18 mouse cellular contexts compared by ENCODE assay signal in the genomic region with DNA sequence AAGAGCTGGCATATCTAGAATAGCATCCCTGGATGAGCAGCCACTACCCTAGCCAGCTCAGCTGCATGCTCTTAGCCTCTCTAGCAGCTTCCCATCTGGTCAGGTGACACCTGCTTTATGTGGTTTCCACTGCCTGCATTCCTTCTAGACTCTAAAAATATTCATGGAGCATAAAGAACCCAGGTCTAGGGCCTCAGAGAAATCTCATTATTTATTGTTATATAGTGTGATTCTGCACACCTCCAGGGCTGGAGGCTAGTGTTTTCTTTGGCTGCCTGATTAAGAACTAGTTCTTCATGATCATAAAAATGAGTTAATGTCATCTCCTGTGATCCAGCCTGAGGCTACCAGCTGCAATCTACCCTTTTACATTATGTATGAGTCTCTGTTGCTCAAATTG. TPM values are rescaled to one million over a fixed set of nuclear protein-coding genes. Genes with fewer than 3 reads are reported as not detected.
A peak's percentile ranks its signal among the peaks of the same experiment; 100 is the strongest.
DNase-seq lines count a peak whose midpoint lies in the region; ATAC-seq lines count a peak whose summit lies in the region.
"Had no signal": no experiment of that assay in that cellular context is flagged by ENCODE, and none has a peak within 500 bp of the region (broad histone marks: within the 10 kb centered on the region; RNA-seq: fewer than 3 reads in every experiment).

No protein-coding gene starts in this region.

- H3K27me3 ChIP-seq in kidney, embryonic 15.5 days = no peaks in the 10 kb centered on the region
- H3K27me3 ChIP-seq in neural tube, embryonic 12.5 days (replicated peaks) = no peaks in the 10 kb centered on the region
- H3K27me3 ChIP-seq in neural tube, embryonic 14.5 days (ENCODE audit: control insufficient read depth, insufficient read depth, low read length) = no peaks in the 10 kb centered on the region
- H3K27me3 ChIP-seq: forebrain, embryonic 15.5 days had no signal

- DNase-seq in kidney, adult 9 months = no peak
- DNase-seq in neural tube, embryonic 10.5 days (ENCODE audit: extremely low spot score, low spot score) = no peak
- DNase-seq in spleen, postnatal 36 days (ENCODE audit: low spot score in 2 of 2) = no peak
- DNase-seq: adrenal gland, adult 2 months; adrenal gland, postnatal 25 days; cerebellum, adult 2 months; cerebellum, postnatal 10 days; gastrocnemius, postnatal 36 days; heart, adult 2 months had no signal

- no peak overlapping the region for H3K4me2 ChIP-seq in kidney, embryonic 15.5 days
- no peak overlapping the region for H3K4me2 ChIP-seq in neural tube, embryonic 12.5 days (replicated peaks)
- H3K4me2 ChIP-seq in neural tube, embryonic 14.5 days (ENCODE audit: low read depth, low read length) = no peak overlapping the region
- H3K4me2 ChIP-seq: forebrain, embryonic 15.5 days; heart, embryonic 12.5 days; hindbrain, embryonic 14.5 days had no signal

- H3K4me3 ChIP-seq in kidney, embryonic 15.5 days (replicated peaks) = no peak overlapping the region
- no peak overlapping the region for H3K4me3 ChIP-seq in neural tube, embryonic 12.5 days
- no peak overlapping the region for H3K4me3 ChIP-seq in neural tube, embryonic 14.5 days (ENCODE audit: low read depth, low read length)
- H3K4me3 ChIP-seq: embryonic facial prominence, embryonic 10.5 days; forebrain, embryonic 10.5 days; forebrain, embryonic 15.5 days; heart, adult 2 months; heart, embryonic 12.5 days; hindbrain, embryonic 10.5 days had no signal

- H3K36me3 ChIP-seq in kidney, embryonic 15.5 days = no peaks in the 10 kb centered on the region
- H3K36me3 ChIP-seq in neural tube, embryonic 12.5 days = no peaks in the 10 kb centered on the region
- no peaks in the 10 kb centered on the region for H3K36me3 ChIP-seq in neural tube, embryonic 14.5 days (ENCODE audit: control insufficient read depth, insufficient read depth, low read length)
- H3K36me3 ChIP-seq: embryonic facial prominence, embryonic 10.5 days; forebrain, embryonic 10.5 days; forebrain, embryonic 15.5 days; heart, embryonic 12.5 days; hindbrain, embryonic 10.5 days had no signal

- no peak overlapping the region for H3K9ac ChIP-seq in kidney, embryonic 15.5 days
- no peak overlapping the region for H3K9ac ChIP-seq in neural tube, embryonic 12.5 days
- no peak overlapping the region for H3K9ac ChIP-seq in neural tube, embryonic 14.5 days (replicated peaks; ENCODE audit: low read depth, low read length)
- H3K9ac ChIP-seq: forebrain, embryonic 15.5 days; heart, embryonic 12.5 days; hindbrain, embryonic 14.5 days had no signal

- H3K27ac ChIP-seq in kidney, embryonic 15.5 days = no peak overlapping the region
- no peak overlapping the region for H3K27ac ChIP-seq in neural tube, embryonic 12.5 days
- H3K27ac ChIP-seq in neural tube, embryonic 14.5 days (ENCODE audit: low read depth, low read length) = no peak overlapping the region
- H3K27ac ChIP-seq: embryonic facial prominence, embryonic 10.5 days; forebrain, embryonic 10.5 days; forebrain, embryonic 15.5 days; heart, adult 2 months; hindbrain, embryonic 10.5 days; hindbrain, embryonic 14.5 days had no signal

- H3K9me3 ChIP-seq in kidney, embryonic 15.5 days (replicated peaks) = no peaks in the 10 kb centered on the region
- H3K9me3 ChIP-seq in neural tube, embryonic 12.5 days = no peaks in the 10 kb centered on the region
- H3K9me3 ChIP-seq in neural tube, embryonic 14.5 days (ENCODE audit: control insufficient read depth, low read length) = no peaks in the 10 kb centered on the region
- H3K9me3 ChIP-seq: embryonic facial prominence, embryonic 10.5 days; forebrain, embryonic 10.5 days; forebrain, embryonic 15.5 days; hindbrain, embryonic 10.5 days had no signal

- no peaks in the 10 kb centered on the region for H3K4me1 ChIP-seq in kidney, embryonic 15.5 days
- H3K4me1 ChIP-seq in neural tube, embryonic 12.5 days = no peaks in the 10 kb centered on the region
- no peaks in the 10 kb centered on the region for H3K4me1 ChIP-seq in neural tube, embryonic 14.5 days (ENCODE audit: control insufficient read depth, insufficient read depth, low read length)
- H3K4me1 ChIP-seq: embryonic facial prominence, embryonic 10.5 days; forebrain, embryonic 10.5 days; forebrain, embryonic 15.5 days; heart, embryonic 12.5 days had no signal

- ATAC-seq in kidney, embryonic 15.5 days (replicated peaks; ENCODE audit: low FRiP score) = peak; percentile 66; the same call in 1 of the 2 replicates
- peak; percentile 13; the same call in 1 of the 2 replicates for ATAC-seq in neural tube, embryonic 12.5 days (ENCODE audit: low FRiP score, low read depth)
- peak; percentile 34; the same call in 1 of the 2 replicates for ATAC-seq in neural tube, embryonic 14.5 days (ENCODE audit: low read depth)
- ATAC-seq: forebrain, embryonic 15.5 days had no signal

RNA-seq across cellular contexts. Expression of a gene that starts 39.1 kb away (rescaled TPM):
- polyA plus RNA-seq in kidney, embryonic 15.5 days (2015; fragmentation: Nextera tagmentation; extraction: Ambion mirVana) = 37.2 and 37.9 TPM in 2 replicates
- 55.9 and 58.7 TPM in 2 replicates for polyA plus RNA-seq in neural tube, embryonic 12.5 days (2016; fragmentation: Nextera tagmentation; extraction: Ambion mirVana)
- polyA plus RNA-seq in neural tube, embryonic 14.5 days (2014; fragmentation: Nextera tagmentation; extraction: Ambion mirVana) = 74.5 and 75.0 TPM in 2 replicates

Comparison
In these comparisons a context has a peak if more than half of its experiments do, and no peak if none do; other contexts are left out.
1. ATAC-seq: peak in every context shown above with its lines; median percentile 66 in kidney, embryonic 15.5 days; 34 in neural tube, embryonic 14.5 days; 13 in neural tube, embryonic 12.5 days.